Mouse (Mus musculus) adrenal gland, postnatal 10 days (tissue): ENCODE data around the gene Tti1. TPM values are rescaled to one million over a fixed set of nuclear protein-coding genes. Genes with fewer than 3 reads are reported as not detected.
"Not testable (repeated sequence)": the region's sequence is repeated elsewhere in the genome, so short reads cannot be mapped to it uniquely, and the experiment has no call there.

ENCODE experiments used
- DNase-seq: peaks from one replicate; pipeline ENCODE4 v3.0.0; 2021; ENCODE audit warnings: mixed read lengths
- long read RNA-seq, 2 experiments: library from polyadenylated mRNA; stranded (forward); transcript quantifications; one replicate each; pipeline ENCODE4 v2.0.0; 2021
- total RNA-seq, 2 experiments: library from RNA; stranded (reverse); gene quantifications; 2 replicates each; pipeline ENCODE4 v1.2.3; 2021

The Tti1 gene
- 10 to 100 TPM; 18.6 to 19.8 TPM for total RNA-seq
- long read RNA-seq, experiment 1, transcript Tti1-201 (8 exons, 3,830 nt), result major isoform, 5 of 10 reads
- long read RNA-seq, experiment 1, partial matches to known transcripts, result 1 of 10 reads
- long read RNA-seq, experiment 1, other reads (novel, unspliced or antisense), result 2 of 10 reads
- long read RNA-seq, experiment 2, transcript Tti1-201 (8 exons, 3,830 nt), result major isoform, 9 of 11 reads
- long read RNA-seq, experiment 2, partial matches to known transcripts, result 0 of 11 reads
- long read RNA-seq, experiment 2, other reads (novel, unspliced or antisense), result 2 of 11 reads

GRCm38 (mm10) chr2:158028354-158028863, at the start of gene Tti1, which contains the start of gene Rprd1b:
Gene Tti1 (minus strand): TSS chr2:158028433.
Gene Rprd1b (plus strand): TSS chr2:158028497.
- peak; percentile 97 for DNase-seq

GRCm38 (mm10) chr2:158077981-158078380, 49.7 kb upstream of the Tti1 start:
- no peak for DNase-seq

GRCm38 (mm10) chr2:158076690-158077089, 48.5 kb upstream of the Tti1 start:
- no peak for DNase-seq

- no peak for DNase-seq
These were observed 46.6 kb upstream of the Tti1 start for GRCm38 (mm10) chr2:158074835-158075234.

- no peak for DNase-seq
These were observed 43.4 kb upstream of the Tti1 start for GRCm38 (mm10) chr2:158071633-158071995.

GRCm38 (mm10) chr2:158070885-158071632, 42.8 kb upstream of the Tti1 start:
- DNase-seq, result peak; percentile 47

- no peak for DNase-seq
These were observed 40.3 kb upstream of the Tti1 start for GRCm38 (mm10) chr2:158068444-158068971.

- DNase-seq, result no peak
These were observed 39.1 kb upstream of the Tti1 start for GRCm38 (mm10) chr2:158067260-158067824.

- no peak for DNase-seq
These were observed 38.2 kb upstream of the Tti1 start for GRCm38 (mm10) chr2:158066456-158066855.

GRCm38 (mm10) chr2:158065064-158065463, 36.8 kb upstream of the Tti1 start:
- no peak for DNase-seq

GRCm38 (mm10) chr2:158064571-158065048, 36.4 kb upstream of the Tti1 start:
- no peak for DNase-seq

GRCm38 (mm10) chr2:158063036-158063435, 34.8 kb upstream of the Tti1 start:
- no peak for DNase-seq

- DNase-seq, result no peak
These were observed 31.5 kb upstream of the Tti1 start for GRCm38 (mm10) chr2:158059666-158060105.

GRCm38 (mm10) chr2:158058534-158058933, 30.3 kb upstream of the Tti1 start:
- DNase-seq, result peak; percentile 69

- DNase-seq, result no peak
These were observed 28.8 kb upstream of the Tti1 start for GRCm38 (mm10) chr2:158057030-158057429.

GRCm38 (mm10) chr2:158055383-158055782, 27.1 kb upstream of the Tti1 start:
- DNase-seq, result not testable (repeated sequence)

- no peak for DNase-seq
These were observed 26.4 kb upstream of the Tti1 start for GRCm38 (mm10) chr2:158054596-158054995.

- DNase-seq, result no peak
These were observed 21.9 kb upstream of the Tti1 start for GRCm38 (mm10) chr2:158050116-158050515.

- no peak for DNase-seq
These were observed 20.5 kb upstream of the Tti1 start for GRCm38 (mm10) chr2:158048718-158049117.

GRCm38 (mm10) chr2:158047903-158048302, 19.7 kb upstream of the Tti1 start:
- DNase-seq, result peak; percentile 68

- no peak for DNase-seq
These were observed 18.0 kb upstream of the Tti1 start for GRCm38 (mm10) chr2:158046186-158046585.

- no peak for DNase-seq
These were observed 15.3 kb upstream of the Tti1 start for GRCm38 (mm10) chr2:158043504-158043903.

GRCm38 (mm10) chr2:158040396-158040795, 12.2 kb upstream of the Tti1 start:
- DNase-seq, result no peak
